Mouse (Mus musculus) erythroblast, embryonic 14.5 days (primary cell): ENCODE measurements at regions not wholly inside any gene's neighbourhood (a gene's known extent, or its start where the extent isn't known, plus 50 kb on each side); places are given as distances from the start of the nearest gene placed in this dataset.

ENCODE experiments used
- GATA1 ChIP-seq: IDR thresholded peaks from 2 replicates; pipeline ENCODE4 v1.6.1; 2012; ENCODE audit warnings: low read length, inconsistent platforms, mixed read lengths
- TAL1 ChIP-seq: IDR thresholded peaks from 3 replicates; pipeline ENCODE4 v1.6.1; 2012; ENCODE audit warnings: low read length, inconsistent platforms, mixed read lengths

DNA sequence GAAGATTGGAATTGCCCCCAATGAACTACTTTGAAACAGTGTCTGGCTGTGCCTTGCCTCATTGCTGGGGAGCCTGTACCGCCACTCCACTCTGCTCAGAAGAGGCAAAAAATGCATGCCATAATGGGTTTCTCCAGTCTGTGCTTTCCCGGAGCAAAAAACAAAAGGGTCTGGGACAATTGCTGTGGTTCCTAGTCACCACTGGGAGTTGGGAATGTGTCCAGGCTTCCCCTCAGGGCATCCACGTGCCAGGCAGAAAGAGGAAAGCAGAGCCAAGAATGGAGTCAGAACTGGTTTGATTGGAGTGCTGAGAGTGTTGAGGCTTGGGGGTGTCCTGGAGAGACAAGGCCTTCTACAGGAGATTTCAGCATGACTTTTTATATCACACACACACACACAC, 156.0 kb downstream of the Cbln4 start:
- TF ChIP-seq GATA1 (no peak), TAL1 (no peak)
